Mouse (Mus musculus) myocyte (in vitro differentiated cells): Measurements from ENCODE around the gene Hs6st3.

Experiments used
- CEBPB ChIP-seq: IDR thresholded peaks from 2 replicates; pipeline ENCODE4 v1.6.1; 2011; ENCODE audit warnings: mild to moderate bottlenecking, moderate library complexity; ENCODE audit not compliant: poor library complexity, insufficient read depth, severe bottlenecking
- E2F4 ChIP-seq: IDR thresholded peaks from one replicate; pipeline ENCODE4 v1.6.1; 2011; ENCODE audit warnings: mild to moderate bottlenecking, control low read depth, moderate library complexity; ENCODE audit not compliant: insufficient read depth
- POLR2A ChIP-seq: IDR thresholded peaks from one replicate; pipeline ENCODE4 v1.6.1; 2011; ENCODE audit warnings: low read depth, mild to moderate bottlenecking, control low read depth, moderate library complexity; ENCODE audit not compliant: insufficient read length
- POLR2AphosphoS2 ChIP-seq: IDR thresholded peaks from one replicate; pipeline ENCODE4 v1.6.1; 2011; ENCODE audit warnings: low read depth, control low read depth; ENCODE audit not compliant: insufficient read length
- SRF ChIP-seq: IDR thresholded peaks from one replicate; pipeline ENCODE4 v1.6.1; 2011; ENCODE audit warnings: low read depth; ENCODE audit not compliant: control insufficient read depth, insufficient read length

GRCm38 (mm10) chr14:119873617-119874016 lies 735.5 kb downstream of the Hs6st3 start:
- no peak for TF ChIP-seq E2F4
- TF ChIP-seq SRF, result no peak
- no peak for TF ChIP-seq CEBPB
- TF ChIP-seq POLR2AphosphoS2, result no peak
- TF ChIP-seq POLR2A, result no peak
